Mouse (Mus musculus): ENCODE measurements around the gene 2210407C18Rik.

The 2210407C18Rik gene

DNA sequence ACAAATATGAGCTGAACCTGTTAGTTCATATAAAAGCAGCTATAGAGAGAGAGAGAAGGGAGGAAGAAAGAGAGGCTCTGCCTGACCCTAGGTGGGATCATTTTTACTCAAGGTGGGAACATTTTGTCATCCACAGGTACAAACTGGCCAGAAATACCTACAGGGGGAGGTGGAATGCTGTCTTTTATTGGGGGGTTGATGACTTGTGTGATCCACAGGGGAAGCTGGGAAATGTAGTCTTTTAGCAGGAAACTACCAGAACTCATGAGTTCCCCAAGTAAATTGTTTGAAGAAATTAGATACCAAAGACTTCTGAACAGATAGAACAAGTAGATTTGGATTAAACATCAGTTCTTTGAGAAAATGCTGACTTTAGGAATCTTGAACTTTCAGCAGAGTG is 13.8 kb downstream of the 2210407C18Rik start:
- no peak for DNase-seq (ENCODE audit: low read depth)

DNA sequence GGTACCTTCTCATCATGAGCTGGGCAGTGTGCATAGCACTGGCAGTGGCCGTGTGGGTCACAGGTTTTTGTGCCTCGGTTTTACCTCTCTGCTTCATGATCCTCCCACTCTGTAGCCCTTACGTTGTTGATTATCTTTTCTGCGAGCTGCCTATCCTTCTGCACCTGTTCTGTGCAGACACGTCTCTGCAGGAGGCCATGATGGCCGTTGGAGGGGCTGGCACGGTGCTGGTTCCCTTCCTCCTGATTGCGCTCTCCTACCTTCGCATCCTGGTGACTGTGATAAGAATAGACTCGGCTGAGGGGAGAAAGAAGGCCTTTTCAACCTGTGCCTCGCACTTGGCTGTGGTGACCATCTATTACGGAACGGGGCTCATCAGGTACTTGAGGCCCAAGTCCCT is 18.0 kb downstream of the 2210407C18Rik start:
- no peak for DNase-seq (ENCODE audit: low read depth)

DNA sequence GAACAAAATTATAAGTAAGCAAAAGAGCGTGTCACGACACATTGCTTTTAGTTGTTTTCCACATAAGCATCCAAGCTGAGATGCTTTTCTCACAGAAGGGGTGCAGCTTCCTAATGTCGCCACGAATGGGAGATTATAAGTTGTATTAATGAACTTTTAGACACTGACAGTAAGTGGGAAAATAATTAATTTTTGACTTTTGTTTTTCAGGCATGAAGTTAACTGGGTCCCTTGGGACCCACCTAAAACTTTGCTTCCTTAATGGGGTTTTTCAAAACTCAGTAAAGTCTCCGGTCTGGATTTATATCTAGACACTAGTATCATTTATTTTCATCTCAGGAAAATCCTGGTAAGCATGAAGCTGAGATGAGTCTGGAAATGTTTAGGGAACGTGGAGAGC is 21.1 kb downstream of the 2210407C18Rik start, which contains the start of gene Olfr324:
Gene Olfr324, plus strand, starts transcription at position 301 of the 400 bp plus-strand sequence.
- no peak for DNase-seq (ENCODE audit: low read depth)

DNA sequence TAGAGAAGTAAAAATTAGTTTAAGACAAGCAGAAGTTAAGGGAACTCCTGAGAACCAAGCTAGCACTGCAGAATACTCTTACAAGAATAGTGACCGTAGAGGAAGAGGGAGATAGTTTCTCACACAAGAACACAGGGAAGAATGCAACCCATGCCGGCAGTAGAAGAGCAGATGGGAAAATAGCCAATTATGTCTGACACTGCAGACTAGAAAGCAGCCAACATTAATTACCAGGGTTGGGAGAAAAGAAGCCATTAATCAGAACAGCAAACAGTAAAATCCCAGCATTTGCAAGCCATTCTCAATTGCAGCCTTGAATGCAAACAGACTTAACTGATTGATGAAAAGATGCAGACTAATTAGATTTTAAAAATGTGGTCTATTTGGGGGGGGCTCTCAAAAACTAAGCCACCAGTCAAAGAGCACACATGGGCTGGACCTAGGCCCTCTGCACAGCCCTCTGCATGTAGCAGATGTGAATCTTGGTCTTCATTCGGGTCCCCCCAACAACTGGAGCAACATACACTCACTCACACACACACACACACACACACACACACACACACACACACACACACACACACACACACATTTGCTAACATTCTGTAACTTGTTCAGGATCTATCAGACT is 27.1 kb downstream of the 2210407C18Rik start:
- DNase-seq (ENCODE audit: low read depth) = no peak

DNA sequence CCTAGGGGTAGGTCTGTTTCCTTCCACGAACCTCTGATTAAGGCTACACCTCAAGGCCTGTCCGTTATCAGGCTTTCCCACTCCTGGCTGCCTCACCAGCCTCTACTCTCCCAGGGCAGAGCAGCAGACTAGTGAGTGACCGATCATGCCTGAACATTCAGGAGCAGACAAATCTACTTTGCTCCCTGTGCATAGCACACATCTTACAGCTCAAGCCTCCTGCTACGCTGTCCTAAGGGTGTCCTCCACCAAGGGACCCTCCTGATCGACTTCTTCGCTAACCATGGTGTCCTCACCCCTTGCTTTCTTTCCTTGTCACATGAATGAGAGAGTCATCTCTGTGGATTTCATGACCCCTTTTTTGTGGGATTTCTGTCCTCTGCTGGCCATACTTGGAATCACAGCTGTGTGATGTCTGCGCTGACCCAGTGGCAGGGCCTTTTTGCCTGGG is 28.0 kb downstream of the 2210407C18Rik start:
- DNase-seq (ENCODE audit: low read depth) = peak; percentile 39

DNA sequence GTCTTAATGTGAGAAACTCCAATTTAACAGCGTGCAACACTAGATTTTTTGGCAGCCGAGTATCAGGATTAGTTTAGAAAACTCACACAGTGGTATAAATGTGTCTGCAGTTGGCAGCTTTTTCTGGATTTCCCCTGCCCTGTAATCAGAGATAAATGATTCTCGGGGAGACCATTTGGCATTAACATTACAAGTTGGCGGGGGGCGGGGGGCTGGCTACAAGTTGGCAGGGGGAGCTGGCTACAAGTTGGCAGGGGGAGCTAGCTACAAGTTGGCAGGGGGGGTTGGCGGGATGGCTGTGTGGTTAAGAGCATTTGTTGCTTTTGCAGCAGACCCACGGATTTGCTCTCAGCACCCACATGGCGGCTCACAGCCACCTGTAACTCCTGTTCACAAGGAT is 37.2 kb downstream of the 2210407C18Rik start:
- DNase-seq (ENCODE audit: low read depth) = no peak

DNA sequence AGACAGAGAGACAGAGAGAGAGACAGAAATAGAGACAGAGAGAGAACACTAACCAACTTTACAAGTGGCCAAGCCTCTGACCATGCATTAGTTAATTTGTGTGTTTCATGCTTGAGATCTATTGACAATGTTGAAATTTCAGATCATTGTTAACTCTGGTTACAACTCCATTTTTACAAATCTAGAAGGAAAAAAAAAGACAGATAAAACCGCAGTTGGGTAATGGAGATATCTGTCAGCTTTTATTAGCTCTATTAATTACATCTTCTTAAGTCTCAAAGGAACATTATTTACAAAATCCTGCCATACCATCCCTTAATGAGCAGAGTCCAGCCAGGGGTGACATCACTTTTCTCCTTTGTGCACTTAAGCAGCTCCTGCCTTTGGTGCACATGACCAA is 38.4 kb downstream of the 2210407C18Rik start, which contains the start of gene Olfr325:
Gene Olfr325, plus strand, starts transcription at position 301 of the 400 bp plus-strand sequence.
- DNase-seq (ENCODE audit: low read depth) = no peak

DNA sequence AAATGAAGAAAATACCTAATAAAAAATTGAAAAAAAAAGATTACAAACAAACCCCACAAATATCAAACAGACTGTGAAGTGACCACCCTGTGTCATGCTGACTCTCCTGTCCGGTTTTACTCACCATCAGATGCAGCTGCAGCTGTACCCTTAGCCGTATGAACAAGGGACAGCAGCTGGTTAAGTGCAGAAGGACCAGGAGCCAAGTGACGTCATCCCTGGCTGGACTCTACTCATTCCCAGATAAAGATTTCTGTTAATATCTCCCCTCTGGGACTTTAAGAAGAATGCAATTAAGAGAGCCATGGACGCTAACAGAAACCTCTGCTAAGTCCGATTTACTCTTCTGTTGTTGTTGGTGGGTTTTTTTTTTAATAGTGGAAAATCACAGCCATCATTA is 45.5 kb downstream of the 2210407C18Rik start, which contains the start of gene Olfr224:
Gene Olfr224, minus strand, starts transcription at position 149 of the 400 bp plus-strand sequence.
- no peak for DNase-seq (ENCODE audit: low read depth)
